Mouse (Mus musculus) cortical plate, adult 2 months (tissue): ENCODE results near the gene Pld5.

Source experiments
- CTCF ChIP-seq: fragments of 200-500 bp; IDR thresholded peaks from 2 replicates; pipeline ENCODE4 v1.5.1; 2011; ENCODE audit warnings: mild to moderate bottlenecking, control low read depth, low read length; ENCODE audit not compliant: insufficient read depth; ENCODE audit errors: extremely low read depth
- POLR2A ChIP-seq: fragments of 200-500 bp; IDR thresholded peaks from 2 replicates; pipeline ENCODE4 v1.6.1; 2011; ENCODE audit warnings: mild to moderate bottlenecking, low read length, control low read depth; ENCODE audit not compliant: insufficient read depth; ENCODE audit errors: extremely low read depth

DNA sequence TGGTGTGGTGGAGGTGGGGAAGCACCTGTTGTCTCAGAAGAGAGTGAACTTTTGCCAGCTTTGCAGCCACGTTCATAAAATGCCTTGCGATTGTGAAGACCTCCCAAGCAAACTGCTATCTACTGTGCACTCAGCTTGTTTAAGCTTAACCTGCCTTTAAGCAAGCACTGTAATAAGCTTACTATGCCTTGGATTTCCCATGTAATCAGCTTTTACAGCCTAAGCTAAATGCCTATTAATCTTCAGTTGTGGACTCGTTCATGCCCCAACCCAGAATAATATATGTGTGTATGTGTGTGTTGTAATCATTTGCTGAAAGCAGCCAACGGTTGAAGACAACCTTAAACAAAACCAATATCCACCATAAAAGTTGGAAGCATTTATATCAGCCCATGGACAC, 232.1 kb downstream of the Pld5 start:
- no peak for TF ChIP-seq CTCF
- no peak for TF ChIP-seq POLR2A
